Mouse (Mus musculus): ENCODE measurements around the gene Rab31.

GRCm38 (mm10) chr17:65768486-65768885, 4.1 kb downstream of the Rab31 start:
- TF ChIP-seq CTCF (IDR thresholded peaks at IDR 0.05; ENCODE audit: low read depth), result no peak
- no peak for TF ChIP-seq EP300 (IDR thresholded peaks at IDR 0.05; ENCODE audit: low read depth)
